Mouse (Mus musculus) adrenal gland (tissue): ENCODE measurements around the gene Gmip.

ENCODE experiments used
- intact Hi-C: fragments of 180-260 bp; cut with DNase I; formaldehyde crosslinking; loops from one replicate; pipeline ENCODE4 v1.15.1; 2025

Gene Gmip

DNA sequence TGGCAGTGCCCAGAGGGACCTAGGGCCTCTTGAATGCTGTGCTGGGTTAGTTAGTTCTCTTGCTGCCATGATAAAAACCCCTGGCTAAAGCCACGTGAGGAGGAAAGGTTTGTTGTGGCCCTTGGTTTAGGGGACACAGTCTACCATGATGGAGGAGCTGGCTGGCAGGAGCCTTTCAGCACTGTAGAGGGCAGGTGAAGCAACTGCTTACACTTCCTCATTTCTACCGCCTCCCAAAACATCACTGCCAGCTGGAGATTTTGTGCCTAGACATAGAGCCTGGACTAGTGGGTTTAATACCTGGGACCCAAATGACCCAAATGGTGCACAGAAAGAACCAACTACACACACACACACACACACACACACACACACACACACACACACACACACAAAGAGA is 52.8 kb downstream of the Gmip start:
- intact Hi-C loops, result no loop called here

DNA sequence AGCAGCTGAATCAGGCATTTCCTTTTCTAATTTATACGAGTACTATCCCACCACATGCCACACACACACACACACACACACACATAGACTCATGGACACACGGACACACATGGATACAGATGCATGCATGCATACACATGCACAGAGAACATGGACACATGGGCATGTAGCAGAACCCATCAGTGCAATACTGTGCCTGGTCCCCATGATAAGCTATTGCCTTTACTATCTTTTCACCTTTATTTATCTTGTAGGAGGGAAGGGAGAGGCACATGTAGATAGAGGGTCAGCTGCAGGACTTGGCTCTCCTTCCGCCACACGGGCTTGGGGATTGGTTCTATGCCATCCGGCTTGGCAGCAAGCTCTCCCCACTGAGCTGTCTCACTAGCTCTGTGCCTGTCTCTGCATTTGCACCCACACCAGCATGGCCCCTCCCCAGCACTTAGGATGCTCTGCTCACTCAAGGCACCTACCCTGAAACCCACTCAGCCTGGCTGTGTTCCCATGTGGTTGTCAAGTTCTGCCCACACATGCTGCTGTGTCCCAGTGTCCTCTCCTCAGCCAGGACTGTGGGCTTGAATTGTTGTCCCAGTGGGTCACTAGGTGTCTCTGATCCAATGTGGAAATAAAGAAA is 55.0 kb downstream of the Gmip start:
- intact Hi-C loops, result no loop called here

GRCm38 (mm10) chr8:69864180-69864579 is 55.7 kb downstream of the Gmip start:
- intact Hi-C loops, result no loop called here

DNA sequence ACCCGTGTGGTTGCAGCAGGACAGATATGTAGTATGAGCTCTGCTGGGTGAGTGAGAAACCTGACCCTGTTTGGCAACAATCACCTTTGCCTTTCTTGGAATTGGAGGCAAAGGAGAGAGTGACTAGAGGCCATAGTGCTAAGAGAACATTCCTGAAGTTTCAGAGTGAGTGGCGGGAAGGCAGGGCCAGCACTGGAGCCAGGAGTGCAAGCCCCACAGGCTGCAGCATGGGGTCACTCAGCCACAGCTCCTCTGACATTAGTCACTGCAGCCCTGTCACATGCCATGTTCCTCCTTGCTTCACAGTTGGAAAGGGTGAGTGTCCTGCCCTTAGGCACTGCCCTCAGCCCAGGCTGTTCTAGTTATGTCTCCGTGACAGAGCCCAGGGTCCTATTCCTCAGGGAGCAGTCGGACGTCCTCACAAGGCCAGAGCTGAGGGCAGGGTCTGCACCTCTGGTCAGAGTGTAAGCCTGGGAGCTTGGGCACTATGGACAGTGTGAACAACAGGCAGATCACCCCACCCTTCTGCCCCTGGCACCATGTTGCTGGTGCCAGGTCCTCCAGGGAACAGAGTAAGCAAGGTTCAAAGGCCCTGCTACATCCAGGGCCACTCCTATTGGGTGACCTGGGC is 59.3 kb downstream of the Gmip start:
- intact Hi-C loops, result no loop called here

- intact Hi-C loops, result loop anchor here (5.0 kb wide), 1 partner anchor 297 kb away; no protein-coding TSS in a partner anchor
Measured at GRCm38 (mm10) chr8:69870003-69870765, 61.7 kb downstream of the Gmip start.

DNA sequence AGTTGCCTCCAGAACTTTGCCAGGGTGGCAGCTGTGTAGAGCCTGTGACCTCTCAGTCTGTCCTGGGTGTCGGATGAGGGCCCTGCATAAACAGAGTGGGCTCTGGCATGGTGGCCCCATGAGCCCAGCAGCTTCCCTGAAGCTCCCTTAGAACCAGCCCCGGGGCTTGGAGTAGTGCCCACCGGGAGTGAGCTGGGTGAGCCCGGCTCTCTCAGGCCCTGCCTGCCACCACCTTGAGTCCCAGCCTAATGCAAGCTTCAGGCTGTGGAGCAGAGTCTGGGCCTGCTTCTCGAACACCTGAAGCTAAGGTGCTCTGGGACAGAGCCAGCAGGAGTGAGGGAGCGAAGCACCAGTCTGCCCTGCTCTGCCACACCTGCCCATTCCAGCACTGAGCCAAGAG is 62.4 kb downstream of the Gmip start:
- intact Hi-C loops, result loop anchor here (5.0 kb wide), 1 partner anchor 296 kb away; no protein-coding TSS in a partner anchor
